Comparison of ENCODE assay signal across 8 mouse cellular contexts in the genomic region with DNA sequence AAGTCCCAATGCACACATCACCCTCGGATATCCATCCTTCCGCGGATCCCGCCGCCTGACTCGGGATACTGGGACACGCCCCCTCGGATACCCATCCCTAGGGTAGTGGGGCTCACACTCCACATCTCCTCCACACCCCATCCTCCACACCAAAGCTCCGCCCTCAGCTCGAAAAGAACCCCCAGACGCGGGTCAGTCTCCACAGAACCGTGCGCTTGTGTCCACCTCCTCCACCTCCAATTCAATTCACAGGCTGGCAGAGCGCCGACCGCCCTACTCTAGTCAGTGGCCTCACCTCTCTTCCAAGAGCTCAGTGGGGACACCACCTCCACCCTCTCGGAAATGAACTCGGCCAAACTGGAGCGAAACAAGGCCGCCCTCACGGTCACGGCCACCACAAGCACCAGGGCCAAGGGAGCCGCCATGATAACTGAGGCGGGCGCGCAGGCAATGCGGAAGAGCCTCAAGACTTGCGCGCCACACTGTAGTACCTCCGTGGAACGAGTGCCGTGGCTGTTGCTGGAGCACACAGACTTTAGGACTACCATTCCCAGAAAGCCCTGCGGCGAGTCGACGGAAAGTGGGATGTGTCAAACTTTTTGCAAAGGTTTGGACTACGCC. TPM values are rescaled to one million over a fixed set of nuclear protein-coding genes. Genes with fewer than 3 reads are reported as not detected.
A peak's percentile ranks its signal among the peaks of the same experiment; 100 is the strongest.
DNase-seq lines count a peak whose midpoint lies in the region; ATAC-seq lines count a peak whose summit lies in the region.

A gene (minus strand): TSS at position 460 of the 621 bp plus-strand sequence.

- ATAC-seq in hindbrain, embryonic 14.5 days (ENCODE audit: low FRiP score): peak; percentile 99

- peak within 1 kb of the TSS; percentile 68 for H3K4me2 ChIP-seq in hindbrain, embryonic 14.5 days (replicated peaks)

- no peaks in the 10 kb centered on the region for H3K27me3 ChIP-seq in hindbrain, embryonic 14.5 days (ENCODE audit: control insufficient read depth, insufficient read depth, low read length)

- H3K4me3 ChIP-seq in hindbrain, embryonic 14.5 days (replicated peaks; ENCODE audit: low read length): peak within 1 kb of the TSS; percentile 75

- peak; percentile 98 for DNase-seq in R1 (ENCODE audit: low read depth, low spot score)
- peak; percentile 96 for DNase-seq in cerebellum, postnatal 25 days
- peak; percentile 91 to 92 for DNase-seq in frontal cortex, postnatal 25 days (ENCODE audit: low spot score in 2 of 2)
- peak; percentile 98 for DNase-seq in hindbrain, embryonic 14.5 days (ENCODE audit: low spot score)
- DNase-seq in layer of hippocampus, postnatal 36 days: peak; percentile 94
- peak; percentile 97 for DNase-seq in lung, postnatal 36 days
- DNase-seq in retina, postnatal 1 day: peak; percentile 99
- peak; percentile 89 to 91 for DNase-seq in urinary bladder, adult 18-20 months (ENCODE audit: low spot score in 2 of 2)

- H3K27ac ChIP-seq in hindbrain, embryonic 14.5 days: peak within 1 kb of the TSS; percentile 83

- WGBS in hindbrain, embryonic 14.5 days: under 1% methylated on average over 38 of the region's 38 CpGs

- peak within 1 kb of the TSS; percentile 77 for H3K9ac ChIP-seq in hindbrain, embryonic 14.5 days

- H3K9me3 ChIP-seq in hindbrain, embryonic 14.5 days (ENCODE audit: control insufficient read depth, low read length): no peaks in the 10 kb centered on the region

- peaks cover 15% of the 10 kb centered on the region for H3K4me1 ChIP-seq in hindbrain, embryonic 14.5 days (replicated peaks; ENCODE audit: control insufficient read depth, insufficient read depth, low read length)

- H3K36me3 ChIP-seq in hindbrain, embryonic 14.5 days (replicated peaks; ENCODE audit: control insufficient read depth, insufficient read depth): no peaks in the 10 kb centered on the region

RNA-seq across cellular contexts. Expression of the gene that starts here (rescaled TPM):
- 60.7 and 75.0 TPM in 2 replicates for polyA plus RNA-seq in hindbrain, embryonic 14.5 days (2014; fragmentation: Nextera tagmentation; extraction: Ambion mirVana)
- total RNA-seq in layer of hippocampus, postnatal 36 days (2021): 10 to 100 TPM; 26.7 to 29.0 TPM

Comparison
In these comparisons a context has a peak if more than half of its experiments do, and no peak if none do; other contexts are left out.
1. Peak in every context shown above with its lines: DNase-seq, ATAC-seq, H3K4me3 ChIP-seq and H3K27ac ChIP-seq.